Mouse (Mus musculus) heart, adult 18-20 months (tissue): ENCODE data around the gene Prss16. TPM values are rescaled to one million over a fixed set of nuclear protein-coding genes. Genes with fewer than 3 reads are reported as not detected.
A peak's percentile ranks its signal among the peaks of the same experiment; 100 is the strongest.

Source experiments
- DNase-seq, 2 experiments: peaks; one replicate each; pipeline ENCODE4 v3.0.0; 2021 to 2022; ENCODE audit warnings: mixed read lengths in 1 of 2
- long read RNA-seq, 2 experiments: library from polyadenylated mRNA; stranded (forward); transcript quantifications; one replicate each; pipeline ENCODE4 v2.0.0; 2021
- total RNA-seq, 2 experiments: library from RNA; stranded (reverse); gene quantifications; 2 replicates each; pipeline ENCODE4 v1.2.3; 2021

Gene Prss16
- total RNA-seq: not detected
- long read RNA-seq, experiment 1: 0 reads
- long read RNA-seq, experiment 2: 0 reads

DNA sequence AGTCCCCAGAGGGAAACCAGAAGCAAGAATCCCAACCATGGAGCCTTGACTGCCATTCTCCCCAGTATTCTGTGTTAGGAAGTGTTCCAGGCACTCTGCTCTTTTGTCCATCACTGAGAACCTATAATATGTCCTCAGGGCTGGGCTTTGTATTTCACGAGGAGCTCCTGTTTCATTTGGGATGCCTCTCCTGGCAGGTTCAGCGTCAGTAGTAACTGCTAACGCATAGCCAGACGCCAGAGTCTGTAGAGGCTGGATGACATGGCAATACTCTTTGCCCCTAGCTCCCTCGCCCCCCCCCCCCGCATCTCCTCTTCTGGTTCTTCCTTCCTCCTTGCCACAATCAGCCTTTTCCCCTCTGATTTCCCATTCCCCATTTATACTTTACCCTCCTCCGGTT lies at the start of gene Prss16:
Gene Prss16, minus strand, starts transcription at position 101 of the 400 bp plus-strand sequence.
- DNase-seq: no peak

DNA sequence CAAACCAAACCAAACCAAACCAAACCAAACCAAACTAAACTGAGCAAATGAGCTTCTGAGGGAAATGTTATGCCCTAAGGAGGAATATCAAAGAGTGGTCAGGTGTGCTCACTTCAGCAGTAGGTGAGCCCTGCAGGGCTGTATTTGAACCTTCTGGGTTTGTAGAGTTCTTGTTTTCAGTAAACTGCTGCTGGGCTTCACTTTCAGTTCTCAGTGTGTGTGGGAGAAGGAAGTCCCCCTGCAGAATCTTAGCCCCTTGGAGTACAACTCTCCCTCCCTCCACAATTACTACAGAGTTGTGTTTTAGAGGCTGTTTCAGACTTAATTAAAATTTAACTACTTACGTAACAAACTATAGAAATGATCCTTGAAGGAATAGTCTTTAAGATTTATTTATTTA lies 44.2 kb upstream of the Prss16 start:
- no peak for DNase-seq

DNA sequence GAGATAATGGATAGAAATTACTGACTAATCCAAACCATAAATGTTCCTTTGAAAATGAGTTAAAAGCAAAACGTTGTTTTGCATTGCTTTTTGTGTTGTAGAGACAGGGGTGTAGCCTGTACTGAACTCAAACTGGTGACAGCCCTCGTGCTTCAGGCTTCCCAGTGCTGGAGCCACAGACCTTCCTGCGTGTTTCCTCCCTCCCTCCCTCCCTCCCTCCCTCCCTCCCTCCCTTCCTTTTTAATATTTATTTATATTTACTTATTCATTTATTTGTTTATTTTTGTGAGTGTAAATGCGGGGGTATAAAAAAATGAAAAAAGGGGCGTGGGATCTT lies 41.9 kb upstream of the Prss16 start:
- no peak for DNase-seq

DNA sequence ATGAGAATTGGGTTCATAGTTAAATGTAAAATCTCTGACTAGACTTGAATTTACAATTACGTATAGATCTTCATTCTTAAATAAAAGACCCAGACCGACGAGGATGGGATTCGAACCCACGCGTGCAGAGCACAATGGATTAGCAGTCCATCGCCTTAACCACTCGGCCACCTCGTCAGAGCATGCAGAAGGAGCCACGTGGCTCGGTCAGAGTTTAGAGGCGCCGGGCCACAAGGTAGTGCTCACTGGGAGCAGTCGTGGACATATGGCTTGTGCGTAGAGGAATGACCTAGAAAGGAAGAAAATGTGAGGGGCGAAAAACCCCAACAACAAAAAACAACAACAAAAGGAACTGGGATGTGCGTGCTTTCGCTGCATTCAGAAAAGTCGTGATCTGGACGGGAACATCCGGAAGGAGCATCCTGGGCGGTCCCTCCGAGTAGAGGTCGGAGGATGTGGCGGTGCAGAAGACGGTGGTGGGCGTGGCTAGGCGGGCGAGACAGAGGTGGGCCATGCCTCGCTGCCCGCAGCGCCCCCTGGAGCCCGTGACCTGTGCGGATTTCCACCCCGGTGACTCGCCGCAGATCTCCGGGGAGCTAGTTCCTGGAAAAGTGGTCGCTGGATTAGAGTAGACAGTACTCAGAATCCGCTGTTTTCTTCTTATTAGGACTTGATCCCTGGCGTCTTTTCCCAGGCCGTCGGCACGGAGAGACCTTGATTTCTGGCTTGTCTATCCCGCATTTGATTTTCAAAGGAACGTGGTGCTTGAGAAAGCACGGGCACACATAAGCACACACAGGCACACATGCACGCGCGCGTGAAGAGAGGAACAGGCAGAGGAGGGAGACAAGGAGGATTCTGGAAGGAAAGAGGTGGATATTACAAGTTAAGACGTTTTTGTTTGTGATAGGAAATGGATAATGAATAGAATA lies 41.3 kb upstream of the Prss16 start:
- peak; percentile 91 to 93 for DNase-seq

DNA sequence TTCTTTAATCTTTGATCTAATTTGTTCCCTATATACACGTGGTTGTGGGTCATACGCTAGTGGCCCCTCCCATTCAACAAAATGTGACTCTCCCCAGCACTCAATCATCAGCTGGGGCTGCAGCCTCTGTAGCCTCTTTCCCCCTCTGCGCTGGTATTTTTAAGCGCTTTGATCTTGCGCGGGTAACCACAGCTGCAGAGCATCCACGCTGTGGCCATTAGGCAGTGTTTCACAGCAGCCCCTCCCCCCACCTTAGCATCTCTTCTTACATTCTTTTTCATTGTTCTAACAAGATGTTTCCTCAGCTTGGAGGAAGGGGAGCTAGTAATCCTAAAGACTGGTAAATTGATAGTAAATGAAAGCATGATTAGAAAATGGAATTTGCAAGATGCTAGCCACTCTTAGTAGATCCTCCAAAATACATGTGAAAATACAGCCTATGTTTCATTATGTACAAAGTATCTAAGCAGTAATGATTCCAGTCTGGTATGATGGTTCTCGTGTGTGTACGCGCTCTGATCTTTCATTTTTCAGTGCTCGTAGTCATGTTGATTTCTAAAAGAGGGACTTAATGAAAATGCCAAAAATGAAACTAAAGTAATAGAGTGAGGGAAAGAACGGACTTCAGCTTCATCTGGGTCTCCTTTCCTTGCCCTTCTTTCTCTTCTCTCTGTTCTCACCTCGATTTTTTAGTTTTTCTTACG lies 40.3 kb upstream of the Prss16 start:
- DNase-seq: no peak

DNA sequence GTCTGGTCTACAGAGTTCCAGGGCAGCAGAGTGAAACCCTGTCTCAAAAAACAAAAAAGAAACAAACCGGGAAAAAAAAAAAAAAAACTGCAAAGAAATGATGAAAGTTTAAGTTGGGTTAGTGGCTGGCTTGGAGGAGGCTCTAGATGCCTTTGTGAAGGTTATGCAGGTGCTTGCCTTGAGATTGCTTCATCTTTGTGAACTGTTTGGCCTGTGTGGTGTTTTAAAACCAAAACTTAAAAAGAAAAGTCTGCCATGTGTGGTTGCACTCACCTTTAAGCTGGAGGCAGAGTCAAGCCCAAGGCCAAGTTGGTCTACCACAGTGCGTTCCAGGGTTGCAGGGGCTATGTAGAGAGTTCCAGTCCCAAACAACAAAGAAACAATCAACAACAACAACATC lies 39.5 kb upstream of the Prss16 start:
- no peak for DNase-seq

DNA sequence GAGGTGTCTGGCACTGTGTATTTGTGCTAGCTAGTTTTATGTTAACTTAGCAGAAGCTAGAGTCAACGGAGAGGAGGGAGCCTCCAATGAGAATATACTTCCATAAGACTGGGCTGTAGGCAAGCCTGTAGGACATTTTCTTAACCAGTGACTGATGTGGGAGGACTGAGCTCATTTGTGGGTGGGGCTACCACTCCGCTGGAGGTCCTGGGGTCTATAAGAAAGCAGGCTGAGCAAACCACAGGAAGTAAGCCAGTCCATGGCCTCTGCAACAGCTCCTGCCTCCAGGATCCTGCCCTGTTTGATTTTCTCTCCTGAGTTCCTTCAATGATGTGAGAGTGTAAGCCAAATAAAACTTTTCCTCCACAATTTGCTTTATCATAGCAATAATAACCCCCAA lies 35.8 kb upstream of the Prss16 start:
- no peak for DNase-seq

DNA sequence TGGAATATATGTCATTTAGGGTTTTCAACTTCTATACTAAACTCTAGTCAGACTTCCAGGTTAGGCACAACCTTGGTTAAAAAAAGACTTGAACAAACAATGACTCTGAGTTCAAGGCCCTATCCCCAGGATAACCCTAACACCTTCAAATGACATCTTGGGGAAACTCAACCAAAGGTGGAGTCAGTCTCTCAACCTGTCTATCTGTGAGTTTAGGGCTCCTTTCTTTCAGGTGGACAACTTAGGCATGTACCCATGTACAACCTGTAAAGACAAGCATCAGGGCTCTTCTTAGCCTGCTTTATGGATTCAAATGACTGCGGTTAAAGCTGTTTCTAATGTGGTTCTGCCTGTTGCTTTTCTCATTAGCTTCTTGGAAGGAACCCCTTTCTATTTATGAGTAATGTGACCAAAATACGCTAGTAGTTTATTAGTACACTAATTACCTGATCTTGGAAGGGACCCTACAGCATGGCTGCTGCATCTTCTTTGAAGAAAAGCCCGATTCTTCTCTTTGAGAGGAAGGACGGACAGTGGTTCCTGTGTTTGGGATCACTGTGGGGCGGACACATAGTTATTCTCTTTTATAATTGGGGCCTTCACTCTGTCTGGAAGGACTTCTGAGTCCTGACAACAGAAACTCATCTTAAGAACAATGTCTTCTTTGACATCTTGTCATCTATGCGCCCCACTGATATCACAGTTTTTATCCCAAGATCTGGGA lies 35.1 kb upstream of the Prss16 start:
- DNase-seq: no peak

DNA sequence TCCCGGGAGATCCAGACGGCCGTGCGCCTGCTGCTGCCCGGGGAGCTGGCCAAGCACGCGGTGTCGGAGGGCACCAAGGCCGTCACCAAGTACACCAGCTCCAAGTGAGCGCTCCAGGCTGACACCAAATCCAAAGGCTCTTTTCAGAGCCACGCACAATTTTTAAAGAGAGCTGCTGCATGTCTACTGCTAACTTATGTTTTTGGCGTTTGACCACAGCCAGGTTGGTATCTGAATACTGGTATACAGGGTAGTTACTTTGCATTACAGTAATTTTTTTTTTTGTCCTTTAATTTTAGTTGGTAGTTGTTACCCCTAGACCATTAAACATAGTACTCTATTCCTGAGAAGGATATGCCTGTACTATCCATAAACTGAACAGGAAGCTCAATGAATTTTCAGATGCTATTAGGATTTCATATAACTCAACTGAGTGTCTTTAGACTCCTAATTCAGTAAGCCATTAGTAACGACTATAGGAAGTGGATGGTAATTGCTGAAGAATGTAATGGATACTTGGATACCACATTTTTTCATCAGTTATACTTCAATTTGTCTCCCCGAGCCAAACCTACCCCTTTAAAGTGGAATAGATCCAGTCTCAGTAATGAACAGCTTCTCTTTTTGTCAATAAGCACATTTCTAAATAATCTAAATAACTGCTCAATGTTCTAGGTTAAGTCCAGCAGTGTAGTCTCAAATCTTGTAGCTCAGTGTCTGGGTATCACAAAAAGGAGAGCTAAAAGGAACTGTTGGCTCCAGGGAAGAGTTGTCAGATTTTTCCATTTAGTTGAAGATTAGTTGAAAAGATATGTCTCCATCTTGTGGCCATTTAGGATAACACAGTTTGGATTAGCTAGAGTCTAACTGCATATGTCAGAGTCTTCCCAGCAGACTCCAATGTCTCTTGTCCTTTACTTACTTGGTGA lies 34.2 kb upstream of the Prss16 start:
- DNase-seq: peak in 1 of 2 experiments; percentile 54

DNA sequence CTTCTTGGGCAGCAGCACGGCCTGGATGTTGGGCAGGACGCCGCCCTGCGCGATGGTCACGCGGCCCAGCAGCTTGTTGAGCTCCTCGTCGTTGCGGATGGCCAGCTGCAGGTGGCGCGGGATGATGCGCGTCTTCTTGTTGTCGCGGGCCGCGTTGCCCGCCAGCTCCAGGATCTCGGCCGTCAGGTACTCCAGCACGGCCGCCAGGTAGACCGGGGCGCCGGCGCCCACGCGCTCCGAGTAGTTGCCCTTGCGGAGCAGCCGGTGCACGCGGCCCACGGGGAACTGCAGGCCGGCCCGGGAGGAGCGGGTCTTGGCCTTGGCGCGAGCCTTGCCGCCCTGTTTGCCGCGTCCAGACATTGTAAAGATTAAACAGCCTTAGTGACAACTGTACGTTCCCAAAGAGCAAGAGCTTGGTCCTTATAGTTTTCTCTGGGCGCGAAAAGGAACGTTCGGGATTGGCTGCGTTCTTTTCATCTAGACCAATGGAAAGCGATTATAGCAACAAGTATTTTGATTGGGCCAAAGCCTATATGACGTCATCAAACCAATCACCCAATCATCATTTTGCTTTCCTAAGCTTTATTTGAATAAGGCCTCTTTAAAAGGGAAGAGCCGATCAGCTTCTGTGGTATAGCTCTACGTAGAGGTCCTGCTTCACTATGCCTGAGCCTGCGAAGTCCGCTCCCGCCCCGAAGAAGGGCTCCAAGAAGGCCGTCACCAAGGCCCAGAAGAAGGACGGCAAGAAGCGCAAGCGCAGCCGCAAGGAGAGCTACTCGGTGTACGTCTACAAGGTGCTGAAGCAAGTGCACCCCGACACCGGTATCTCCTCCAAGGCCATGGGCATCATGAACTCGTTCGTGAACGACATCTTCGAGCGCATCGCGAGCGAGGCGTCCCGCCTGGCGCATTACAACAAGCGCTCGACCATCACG lies 33.3 kb upstream of the Prss16 start, which contains the start of the genes Hist1h2ag and Hist1h2bj:
Gene Hist1h2ag, minus strand, starts transcription at position 377 of the 935 bp plus-strand sequence.
Gene Hist1h2bj, plus strand, starts transcription at position 647 of the 935 bp plus-strand sequence.
- peak; percentile 93 to 95 for DNase-seq

DNA sequence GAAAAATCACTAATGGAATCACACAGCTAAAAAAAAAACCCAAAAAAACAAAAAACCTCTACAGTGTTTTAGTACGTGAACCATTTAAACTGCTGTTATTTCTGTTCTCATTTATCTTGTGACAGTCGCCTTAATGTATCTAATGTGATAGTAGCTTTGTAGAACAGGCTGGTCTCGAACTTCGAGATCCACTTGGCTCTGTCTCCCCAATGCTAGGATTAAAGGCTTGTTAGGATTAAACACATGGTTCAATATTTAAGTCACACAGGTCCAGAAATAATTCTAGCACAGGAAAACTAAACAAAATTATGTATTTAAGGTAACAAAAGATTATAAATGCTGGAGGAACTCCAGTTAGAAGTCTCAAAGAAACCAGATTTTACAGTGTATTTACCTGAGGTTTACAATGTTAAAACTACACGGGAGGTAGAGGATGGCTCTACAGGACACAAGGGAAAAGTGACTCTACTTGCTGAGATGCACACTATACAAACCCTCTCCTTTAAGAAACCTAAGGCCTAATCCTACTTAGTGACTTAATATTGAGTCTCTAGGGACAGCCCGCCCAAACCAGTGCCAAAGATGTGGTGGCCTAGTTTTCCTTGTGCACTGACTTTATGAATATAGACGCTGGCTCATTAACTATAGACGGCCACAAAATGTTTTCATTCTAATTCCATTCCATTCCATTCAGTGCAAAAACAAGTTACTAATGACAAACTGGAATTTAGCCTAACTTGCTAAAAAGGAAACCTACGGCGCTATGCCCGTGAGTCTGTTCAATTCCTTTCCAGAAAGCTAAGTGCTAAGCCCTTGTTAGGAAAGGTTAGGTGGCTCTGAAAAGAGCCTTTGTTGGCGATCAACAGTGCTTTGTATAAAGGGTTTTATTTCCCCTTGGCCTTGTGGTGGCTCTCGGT lies 32.4 kb upstream of the Prss16 start:
- no peak for DNase-seq

DNA sequence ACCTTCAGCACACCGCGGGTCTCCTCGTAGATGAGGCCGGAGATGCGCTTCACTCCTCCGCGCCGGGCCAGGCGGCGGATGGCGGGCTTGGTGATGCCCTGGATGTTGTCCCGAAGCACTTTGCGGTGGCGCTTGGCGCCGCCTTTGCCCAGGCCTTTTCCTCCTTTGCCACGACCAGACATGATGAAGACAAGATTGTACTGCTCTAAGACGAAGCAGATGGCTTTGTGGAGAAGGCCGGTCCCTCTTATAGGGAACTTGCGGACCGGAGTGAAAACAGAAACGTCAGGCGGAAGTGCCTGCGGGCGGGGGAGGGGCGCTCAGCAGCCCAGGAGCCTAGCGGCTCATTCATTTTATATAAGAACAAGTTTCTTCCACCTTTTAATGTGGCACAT lies 31.6 kb upstream of the Prss16 start, which contains the start of gene Hist1h4i:
Gene Hist1h4i, minus strand, starts transcription at position 221 of the 395 bp plus-strand sequence.
- peak; percentile 96 to 98 for DNase-seq

DNA sequence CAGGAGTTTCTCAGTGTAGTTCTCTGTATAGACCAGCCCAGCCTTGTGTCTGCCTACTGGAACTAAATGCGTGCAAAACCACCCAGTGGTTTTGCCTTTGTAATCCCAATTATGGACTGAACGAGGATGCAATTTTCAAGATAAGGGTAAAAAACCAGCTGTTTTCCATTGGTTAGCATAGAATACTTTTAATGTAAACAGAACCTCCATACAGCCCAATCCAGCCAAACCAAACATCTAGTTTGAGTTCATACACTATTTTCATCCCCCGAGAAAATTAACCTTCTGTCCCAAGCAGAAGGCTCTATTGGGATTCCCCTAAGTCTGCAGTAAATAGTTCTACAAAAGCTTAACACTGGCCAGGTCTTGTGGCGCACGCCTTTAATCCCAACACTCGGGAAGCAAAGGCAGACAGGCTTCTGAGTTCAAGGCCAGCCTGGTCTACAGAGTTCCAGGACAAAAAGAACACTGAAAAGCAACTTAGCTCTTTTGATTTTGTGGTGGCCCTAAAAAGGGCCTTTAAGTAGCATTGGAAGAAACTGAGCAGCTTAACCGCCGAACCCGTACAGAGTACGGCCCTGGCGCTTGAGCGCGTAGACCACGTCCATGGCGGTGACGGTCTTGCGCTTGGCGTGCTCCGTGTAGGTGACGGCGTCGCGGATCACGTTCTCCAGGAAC lies 31.1 kb upstream of the Prss16 start:
- no peak for DNase-seq

DNA sequence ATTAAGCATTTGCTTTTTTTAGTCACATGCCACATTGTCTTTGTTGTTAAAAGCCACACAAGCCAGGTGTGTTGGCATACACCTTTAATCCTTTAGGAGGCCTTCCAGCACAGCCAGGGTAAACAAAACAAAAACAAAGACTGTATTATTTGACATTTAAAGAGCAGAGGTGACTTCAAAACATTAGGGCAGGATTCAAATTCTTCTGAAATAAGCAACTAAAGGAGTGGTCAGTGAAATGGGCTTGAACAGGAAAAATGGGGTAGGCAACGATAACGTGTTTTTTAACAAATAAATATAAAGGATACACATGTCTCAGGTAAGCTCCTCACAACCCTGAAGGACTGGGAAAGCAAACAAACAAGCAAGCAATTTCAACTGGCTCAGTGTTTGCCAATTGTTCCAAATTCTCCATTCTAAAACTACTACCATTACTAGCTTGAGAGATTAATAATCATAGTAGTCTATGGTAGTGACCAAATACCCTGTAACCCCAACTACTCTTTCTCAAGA lies 30.5 kb upstream of the Prss16 start:
- no peak for DNase-seq

DNA sequence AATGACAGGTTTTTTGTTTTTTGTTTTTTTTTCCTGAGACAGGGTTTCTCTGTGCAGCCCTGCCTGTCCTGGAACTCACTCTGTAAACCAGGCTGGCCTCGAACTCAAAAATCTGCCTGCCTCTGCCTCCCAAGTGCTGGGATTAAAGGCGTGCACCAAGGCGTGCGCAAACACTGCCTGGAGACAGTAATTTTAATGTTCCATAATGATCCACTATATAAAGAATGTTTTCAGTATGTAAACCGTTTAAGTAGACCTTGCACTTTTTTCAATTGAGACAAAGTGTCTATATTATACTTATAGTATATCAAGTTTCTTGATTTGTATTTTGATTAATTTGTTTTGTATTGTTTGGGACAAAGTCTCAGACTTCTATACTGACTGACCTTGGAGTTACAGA lies 29.8 kb upstream of the Prss16 start:
- DNase-seq: no peak

DNA sequence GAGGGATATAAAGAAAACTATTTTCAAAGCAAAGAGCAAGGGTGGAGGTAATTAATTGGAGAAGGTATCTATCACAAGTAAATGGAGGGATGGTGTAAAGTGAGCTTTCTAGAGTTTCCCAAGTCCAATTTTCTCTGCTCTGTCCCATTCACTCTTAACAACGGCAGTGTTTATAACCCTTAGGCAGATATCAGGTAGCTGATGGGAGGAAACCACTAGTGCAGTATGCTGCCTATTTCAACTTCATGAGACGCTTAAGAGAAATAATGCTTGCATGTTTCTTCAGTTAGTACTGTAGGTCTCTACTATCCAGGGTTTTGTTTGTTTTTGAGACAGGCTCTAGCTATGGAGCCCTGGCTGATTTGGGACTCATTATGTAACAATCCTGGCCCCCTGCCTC lies 27.9 kb upstream of the Prss16 start:
- no peak for DNase-seq

DNA sequence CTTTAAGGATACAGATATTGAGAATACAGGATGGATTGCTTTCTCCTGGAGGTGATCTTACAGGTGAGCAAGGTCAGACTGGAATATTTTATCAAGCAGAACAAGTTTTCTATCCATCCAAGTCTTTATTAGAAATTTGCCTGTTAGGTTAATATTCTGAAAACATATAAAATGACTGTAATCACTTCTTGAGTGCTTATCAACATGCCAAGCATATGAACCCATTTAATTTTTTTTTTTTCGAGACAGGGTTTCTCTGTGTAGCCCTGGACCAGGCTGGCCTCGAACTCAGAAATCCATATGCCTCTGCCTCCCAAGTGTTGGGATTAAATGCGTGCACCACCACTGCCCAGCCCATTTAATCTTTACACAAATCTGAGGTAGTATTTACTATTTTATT lies 27.4 kb upstream of the Prss16 start:
- DNase-seq: no peak
